Mouse (Mus musculus) liver, embryonic 13.5 days (tissue): ENCODE measurements around the gene Tyro3. TPM values are rescaled to one million over a fixed set of nuclear protein-coding genes. Genes with fewer than 3 reads are reported as not detected.

Source experiments
- ATAC-seq: fragments of 200-750 bp; cut with Nextera tagmentation; 2 replicates; pipeline ENCODE4 v1.8.0; 2017; ENCODE audit warnings: low read depth, mild to moderate bottlenecking, moderate number of reproducible peaks, moderate library complexity
- DNase-seq: peaks from one replicate; pipeline ENCODE4 v3.0.0; 2022
- H3K27ac ChIP-seq: fragments of 300-500 bp; sonication (generic); 2 replicates; pipeline ENCODE4 v1.5.1; 2015; ENCODE audit warnings: moderate library complexity, mild to moderate bottlenecking, inconsistent platforms
- H3K27me3 ChIP-seq: fragments of 300-500 bp; sonication (generic); 2 replicates; pipeline ENCODE4 v1.6.1; 2015; ENCODE audit warnings: mild to moderate bottlenecking, inconsistent platforms
- H3K36me3 ChIP-seq: fragments of 300-500 bp; sonication (generic); 2 replicates; pipeline ENCODE4 v1.6.1; 2015; ENCODE audit warnings: mild to moderate bottlenecking, inconsistent platforms
- H3K4me1 ChIP-seq: fragments of 300-500 bp; sonication (generic); replicated peaks from 2 replicates; pipeline ENCODE4 v1.6.1; 2015; ENCODE audit warnings: inconsistent platforms
- H3K4me2 ChIP-seq: fragments of 300-500 bp; sonication (generic); 2 replicates; pipeline ENCODE4 v1.6.1; 2015; ENCODE audit warnings: inconsistent platforms, mild to moderate bottlenecking, moderate library complexity
- H3K4me3 ChIP-seq: fragments of 300-500 bp; sonication (generic); replicated peaks from 2 replicates; pipeline ENCODE4 v1.5.1; 2015; ENCODE audit warnings: mild to moderate bottlenecking, inconsistent platforms
- H3K9ac ChIP-seq: fragments of 300-500 bp; sonication (generic); 2 replicates; pipeline ENCODE4 v1.6.1; 2015; ENCODE audit warnings: mild to moderate bottlenecking, inconsistent platforms
- H3K9me3 ChIP-seq: fragments of 300-500 bp; sonication (generic); replicated peaks from 2 replicates; pipeline ENCODE4 v1.6.1; 2016; ENCODE audit warnings: inconsistent platforms
- WGBS: fragments of 180-500 bp; shearing (Covaris S2); methylation state at CpG from one replicate; pipeline ENCODE4 v1.1.7; 2015; ENCODE audit not compliant: insufficient replicate concordance; 5-methylcytosine and 5-hydroxymethylcytosine counted together
- polyA plus RNA-seq: library from polyadenylated mRNA; unstranded; fragments of >200 nt; fragmentation: Nextera tagmentation; extraction: Ambion mirVana; gene quantifications from 2 replicates; pipeline ENCODE4 v1.2.1, GENCODE M21; 2015

Tyro3 gene
- polyA plus RNA-seq, 1 experiment from 2014 or later = 1.5 TPM

DNA sequence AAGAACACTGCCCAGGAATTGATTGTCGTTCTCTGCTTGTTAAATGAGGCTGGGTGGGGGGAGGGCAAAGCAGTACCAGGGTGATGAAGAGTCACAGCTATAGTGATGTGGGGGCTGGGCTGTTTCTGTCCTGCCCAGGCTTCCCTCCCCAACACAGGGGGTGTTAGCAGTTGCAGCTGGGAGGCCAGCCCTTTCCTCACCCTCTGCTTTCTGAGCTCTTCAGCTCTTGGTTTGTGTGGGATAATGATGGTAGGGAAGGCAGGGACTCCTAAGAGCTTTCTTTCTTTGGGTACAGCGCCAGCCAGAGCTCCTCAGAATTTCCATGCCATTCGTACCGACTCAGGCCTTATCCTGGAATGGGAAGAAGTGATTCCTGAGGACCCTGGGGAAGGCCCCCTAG lies 10.9 kb downstream of the Tyro3 start:
- no peak for ATAC-seq
- 43% methylated on average over 4 of the region's 4 CpGs for WGBS

DNA sequence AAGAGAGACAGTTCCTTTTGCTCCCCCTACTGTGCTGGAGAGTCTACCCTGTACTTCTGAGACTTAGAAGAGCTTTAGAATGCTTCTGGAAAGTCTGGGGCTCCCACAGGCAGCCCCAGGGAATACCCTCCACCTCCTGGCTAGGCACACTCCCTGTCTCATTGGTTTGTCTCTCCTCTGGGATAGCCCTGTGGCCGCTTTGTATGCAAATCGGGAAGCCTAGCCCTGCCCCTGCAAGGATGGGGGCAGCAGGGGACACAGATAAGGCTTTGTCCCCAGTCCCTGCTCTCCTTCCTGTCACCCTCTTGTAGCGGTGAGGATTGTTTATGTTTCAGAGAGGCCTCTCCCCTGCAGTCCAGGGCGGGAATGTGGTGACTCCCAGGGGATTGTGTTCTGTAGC lies 11.3 kb downstream of the Tyro3 start:
- Histone ChIP-seq H3K9ac (no peak overlapping the region), H3K4me3 (no peak overlapping the region), H3K4me2 (no peak overlapping the region), H3K9me3 (no peaks in the 10 kb centered on the region), H3K36me3 (0 out of 2 replicates have a peak, but pooled peaks cover 2% of the 10 kb centered on the region), H3K27ac (no peak overlapping the region), H3K27me3 (peaks cover 30% of the 10 kb centered on the region), H3K4me1 (0 out of 2 replicates have a peak, but pooled peaks cover 7% of the 10 kb centered on the region)
- ATAC-seq (no peak), DNase-seq (no peak)
- 24% methylated on average over 4 of the region's 4 CpGs for WGBS

More for the DNA sequence above, 10.9 kb downstream of the Tyro3 start:
- H3K36me3 ChIP-seq = 0 out of 2 replicates have a peak, but pooled peaks cover 2% of the 10 kb centered on the region
- 0 out of 2 replicates have a peak, but pooled peaks cover 7% of the 10 kb centered on the region for H3K4me1 ChIP-seq
- no peak overlapping the region for H3K9ac ChIP-seq
- no peaks in the 10 kb centered on the region for H3K9me3 ChIP-seq
- H3K4me3 ChIP-seq = no peak overlapping the region
- peaks cover 35% of the 10 kb centered on the region for H3K27me3 ChIP-seq
- no peak for DNase-seq
- no peak overlapping the region for H3K4me2 ChIP-seq
- H3K27ac ChIP-seq = no peak overlapping the region

DNA sequence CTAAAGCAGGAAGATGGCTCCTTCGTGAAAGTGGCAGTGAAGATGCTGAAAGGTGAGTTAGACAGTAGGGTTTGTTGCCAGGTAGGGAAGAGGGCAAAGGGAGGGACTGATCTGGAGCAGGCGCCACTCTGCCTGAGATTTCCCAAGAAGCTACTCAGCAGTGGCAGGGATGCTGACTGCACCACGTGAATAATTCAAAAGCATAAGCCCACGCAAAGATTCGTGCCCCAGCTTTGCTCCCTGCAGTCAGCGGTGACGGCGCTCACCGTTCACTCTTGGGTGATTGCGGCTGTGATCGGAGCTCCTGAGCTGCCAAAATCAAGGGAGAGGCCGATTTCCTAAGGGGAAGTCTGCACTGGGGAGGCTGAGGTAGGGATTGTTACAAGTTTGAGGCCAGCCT lies 13.4 kb downstream of the Tyro3 start:
- WGBS = 73% methylated on average over 12 of the region's 12 CpGs
- H3K27ac ChIP-seq = no peak overlapping the region
- DNase-seq (no peak), ATAC-seq (no peak)
- 0 out of 2 replicates have a peak, but pooled peaks cover 2% of the 10 kb centered on the region for H3K36me3 ChIP-seq
- H3K4me2 ChIP-seq = no peak overlapping the region
- 0 out of 2 replicates have a peak, but pooled peaks cover 7% of the 10 kb centered on the region for H3K4me1 ChIP-seq
- no peak overlapping the region for H3K4me3 ChIP-seq
- H3K9me3 ChIP-seq = no peaks in the 10 kb centered on the region
- no peak overlapping the region for H3K9ac ChIP-seq
- H3K27me3 ChIP-seq = peaks cover 16% of the 10 kb centered on the region; the same call in 1 of the 2 replicates

GRCm38 (mm10) chr2:119811490-119812146 lies 14.1 kb downstream of the Tyro3 start:
- H3K9me3 ChIP-seq = no peaks in the 10 kb centered on the region
- H3K27ac ChIP-seq = no peak overlapping the region
- peaks cover 16% of the 10 kb centered on the region; the same call in 1 of the 2 replicates for H3K27me3 ChIP-seq
- DNase-seq (no peak), ATAC-seq (no peak)
- H3K4me3 ChIP-seq = no peak overlapping the region
- H3K4me1 ChIP-seq = 0 out of 2 replicates have a peak, but pooled peaks cover 7% of the 10 kb centered on the region
- no peak overlapping the region for H3K9ac ChIP-seq
- no peak overlapping the region for H3K4me2 ChIP-seq
- 0 out of 2 replicates have a peak, but pooled peaks cover 2% of the 10 kb centered on the region for H3K36me3 ChIP-seq
- WGBS = 65% methylated on average over 14 of the region's 14 CpGs

GRCm38 (mm10) chr2:119814376-119814933 lies 16.9 kb downstream of the Tyro3 start:
- 61% methylated on average over 7 of the region's 7 CpGs for WGBS
- no peak overlapping the region for H3K9ac ChIP-seq
- H3K4me1 ChIP-seq = no peaks in the 10 kb centered on the region; the same call in 1 of the 2 replicates
- no peaks in the 10 kb centered on the region for H3K9me3 ChIP-seq
- 0 out of 2 replicates have a peak, but pooled peaks cover 2% of the 10 kb centered on the region for H3K36me3 ChIP-seq
- H3K27me3 ChIP-seq = peaks cover 15% of the 10 kb centered on the region; the same call in 1 of the 2 replicates
- no peak overlapping the region for H3K4me3 ChIP-seq
- no peak for ATAC-seq
- H3K4me2 ChIP-seq = no peak overlapping the region
- no peak for DNase-seq
- H3K27ac ChIP-seq = no peak overlapping the region

DNA sequence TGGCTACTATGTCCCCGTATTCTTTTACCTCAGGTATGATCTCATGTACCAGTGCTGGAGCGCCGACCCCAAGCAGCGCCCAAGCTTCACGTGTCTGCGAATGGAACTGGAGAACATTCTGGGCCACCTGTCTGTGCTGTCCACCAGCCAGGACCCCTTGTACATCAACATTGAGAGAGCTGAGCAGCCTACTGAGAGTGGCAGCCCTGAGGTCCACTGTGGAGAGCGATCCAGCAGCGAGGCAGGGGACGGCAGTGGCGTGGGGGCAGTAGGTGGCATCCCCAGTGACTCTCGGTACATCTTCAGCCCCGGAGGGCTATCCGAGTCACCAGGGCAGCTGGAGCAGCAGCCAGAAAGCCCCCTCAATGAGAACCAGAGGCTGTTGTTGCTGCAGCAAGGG lies 19.1 kb downstream of the Tyro3 start:
- H3K27ac ChIP-seq = no peak overlapping the region
- DNase-seq = no peak

GRCm38 (mm10) chr2:119817047-119817446 lies 19.5 kb downstream of the Tyro3 start:
- H3K27me3 ChIP-seq = no peaks in the 10 kb centered on the region
- H3K27ac ChIP-seq = no peak overlapping the region
- H3K4me1 ChIP-seq = no peaks in the 10 kb centered on the region; the same call in 1 of the 2 replicates
- DNase-seq (no peak), ATAC-seq (no peak)
- WGBS = 61% methylated on average over 5 of the region's 5 CpGs
- H3K4me3 ChIP-seq = no peak overlapping the region
- no peak overlapping the region for H3K9ac ChIP-seq
- no peaks in the 10 kb centered on the region for H3K9me3 ChIP-seq
- no peak overlapping the region for H3K4me2 ChIP-seq
- no peaks in the 10 kb centered on the region for H3K36me3 ChIP-seq

More for the DNA sequence above, 19.1 kb downstream of the Tyro3 start:
- Histone ChIP-seq H3K4me1 (no peaks in the 10 kb centered on the region; the same call in 1 of the 2 replicates), H3K36me3 (no peaks in the 10 kb centered on the region), H3K4me2 (no peak overlapping the region), H3K4me3 (no peak overlapping the region), H3K9me3 (no peaks in the 10 kb centered on the region), H3K27me3 (no peaks in the 10 kb centered on the region), H3K9ac (no peak overlapping the region)
- ATAC-seq = no peak
- WGBS = 87% methylated on average over 13 of the region's 13 CpGs

DNA sequence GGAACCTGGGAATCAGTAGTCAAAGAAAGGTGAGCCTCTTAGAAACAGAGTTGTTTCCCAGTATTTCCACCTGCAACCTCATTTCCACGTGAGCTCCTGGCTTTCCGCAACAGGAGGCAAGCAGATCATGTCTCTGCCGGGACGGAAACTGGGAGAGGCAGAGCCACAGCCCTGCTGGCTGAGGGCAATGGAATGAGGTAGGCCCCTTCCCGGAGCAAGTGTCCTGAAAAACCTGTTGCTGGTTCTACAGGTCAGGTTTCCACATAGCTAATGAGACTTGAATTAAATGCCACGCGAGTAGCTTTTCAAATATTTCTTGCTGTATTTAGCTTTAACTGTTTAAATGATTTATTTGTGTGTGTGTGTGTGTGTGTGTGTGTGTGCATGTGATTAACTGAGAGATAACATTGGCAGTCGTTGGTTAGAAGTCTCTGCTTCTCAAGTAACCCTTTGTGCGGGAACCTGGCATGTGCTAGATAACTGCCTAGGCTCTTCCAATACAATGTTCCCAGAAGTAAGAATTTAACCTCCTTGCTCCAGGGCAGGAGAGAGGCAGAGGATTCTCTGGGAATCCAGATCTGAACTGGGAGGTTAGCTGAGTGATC lies 21.2 kb downstream of the Tyro3 start:
- no peak overlapping the region for H3K9ac ChIP-seq
- no peaks in the 10 kb centered on the region for H3K9me3 ChIP-seq
- WGBS = 48% methylated on average over 9 of the region's 9 CpGs
- no peaks in the 10 kb centered on the region for H3K36me3 ChIP-seq
- H3K27ac ChIP-seq = no peak overlapping the region
- no peaks in the 10 kb centered on the region for H3K27me3 ChIP-seq
- no peak overlapping the region for H3K4me3 ChIP-seq
- H3K4me1 ChIP-seq = no peaks in the 10 kb centered on the region; the same call in 1 of the 2 replicates
- no peak overlapping the region for H3K4me2 ChIP-seq
- no peak for DNase-seq
- ATAC-seq = no peak

DNA sequence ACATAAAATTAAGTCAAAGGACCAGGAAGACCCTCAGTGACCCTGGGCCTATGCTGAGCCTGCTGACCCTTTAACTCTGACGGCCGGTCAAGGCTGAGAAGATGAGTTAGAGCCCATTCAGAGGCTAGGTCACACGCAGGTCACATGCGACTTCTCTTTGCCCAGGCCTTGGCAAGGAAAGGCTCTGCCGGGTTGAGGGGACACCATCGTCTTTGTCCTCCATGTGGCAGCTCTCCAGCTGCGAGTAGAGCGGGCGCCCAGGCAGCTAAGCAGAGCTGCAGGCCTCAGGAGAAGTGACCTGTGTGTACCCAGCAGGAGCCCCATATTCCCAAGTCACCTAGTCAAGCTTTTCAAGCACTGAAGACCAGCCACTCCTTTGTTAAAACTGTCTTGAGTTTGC lies 23.6 kb downstream of the Tyro3 start:
- H3K9ac ChIP-seq = no peak overlapping the region
- H3K4me2 ChIP-seq = no peak overlapping the region
- H3K27ac ChIP-seq = no peak overlapping the region
- no peaks in the 10 kb centered on the region for H3K9me3 ChIP-seq
- H3K36me3 ChIP-seq = no peaks in the 10 kb centered on the region
- 75% methylated on average over 9 of the region's 9 CpGs for WGBS
- no peaks in the 10 kb centered on the region for H3K27me3 ChIP-seq
- H3K4me1 ChIP-seq = no peaks in the 10 kb centered on the region; the same call in 1 of the 2 replicates
- DNase-seq = no peak
- no peak overlapping the region for H3K4me3 ChIP-seq
- no peak for ATAC-seq

DNA sequence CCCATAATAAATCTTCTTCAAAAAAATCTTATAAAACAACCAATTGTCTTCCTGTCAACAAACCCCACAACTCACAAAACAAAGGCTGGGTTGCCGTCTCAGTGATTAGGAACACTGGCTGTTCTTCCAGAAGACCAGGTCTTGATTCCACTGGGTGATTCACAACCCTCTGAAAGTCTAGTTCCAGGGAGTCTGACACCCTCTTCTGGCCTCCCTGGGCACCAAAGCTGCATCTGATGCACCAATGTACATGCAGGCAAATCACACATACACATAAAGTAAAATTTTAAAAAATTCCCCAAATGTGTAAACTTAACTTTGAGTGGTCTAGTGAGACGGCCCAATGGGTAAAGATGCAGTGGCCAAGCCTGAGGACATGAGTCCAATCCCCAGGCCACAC lies 33.0 kb downstream of the Tyro3 start:
- no peak overlapping the region for H3K4me2 ChIP-seq
- no peaks in the 10 kb centered on the region; the same call in 1 of the 2 replicates for H3K27me3 ChIP-seq
- WGBS = 53% methylated on average over 2 of the region's 2 CpGs
- no peak overlapping the region for H3K9ac ChIP-seq
- no peaks in the 10 kb centered on the region for H3K4me1 ChIP-seq
- H3K9me3 ChIP-seq = no peaks in the 10 kb centered on the region
- DNase-seq = no peak
- H3K4me3 ChIP-seq = no peak overlapping the region
- no peak for ATAC-seq
- no peaks in the 10 kb centered on the region for H3K36me3 ChIP-seq
- no peak overlapping the region for H3K27ac ChIP-seq

GRCm38 (mm10) chr2:119834231-119834630 lies 36.7 kb downstream of the Tyro3 start:
- Histone ChIP-seq H3K4me1 (no peaks in the 10 kb centered on the region), H3K9ac (no peak overlapping the region), H3K27me3 (peaks cover 14% of the 10 kb centered on the region), H3K4me2 (no peak overlapping the region), H3K9me3 (no peaks in the 10 kb centered on the region), H3K36me3 (no peaks in the 10 kb centered on the region), H3K4me3 (no peak overlapping the region), H3K27ac (no peak overlapping the region)
- no peak for ATAC-seq
- WGBS = 61% methylated on average over 4 of the region's 4 CpGs
- DNase-seq = no peak
